Mouse (Mus musculus) lung, postnatal 4 days (tissue): ENCODE data around the gene Usp46.
"Not testable (repeated sequence)": the region's sequence is repeated elsewhere in the genome, so short reads cannot be mapped to it uniquely, and the experiment has no call there.

Source experiments
- DNase-seq, 2 experiments: peaks; one replicate each; pipeline ENCODE4 v3.0.0; 2021

Usp46 gene

DNA sequence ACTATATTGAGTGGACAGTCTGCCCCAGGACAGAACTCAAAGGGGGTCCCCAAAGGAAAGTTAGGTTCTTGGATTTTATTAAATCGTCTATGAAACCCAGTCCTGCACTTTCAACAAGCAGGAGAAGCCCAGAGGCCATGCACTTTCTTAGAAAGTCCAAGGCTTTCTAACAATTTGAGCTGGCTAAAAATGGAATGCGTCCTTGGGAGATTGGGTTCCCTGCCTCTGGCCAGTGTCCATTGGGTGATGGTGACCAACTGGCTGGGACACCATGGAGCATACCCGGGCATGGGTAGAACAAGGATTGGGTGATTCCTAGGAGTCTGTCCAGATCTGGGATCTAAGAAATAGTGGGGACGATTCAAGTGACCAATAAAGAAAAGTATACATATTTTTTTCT, 47.7 kb downstream of the Usp46 start:
- DNase-seq, result no peak

DNA sequence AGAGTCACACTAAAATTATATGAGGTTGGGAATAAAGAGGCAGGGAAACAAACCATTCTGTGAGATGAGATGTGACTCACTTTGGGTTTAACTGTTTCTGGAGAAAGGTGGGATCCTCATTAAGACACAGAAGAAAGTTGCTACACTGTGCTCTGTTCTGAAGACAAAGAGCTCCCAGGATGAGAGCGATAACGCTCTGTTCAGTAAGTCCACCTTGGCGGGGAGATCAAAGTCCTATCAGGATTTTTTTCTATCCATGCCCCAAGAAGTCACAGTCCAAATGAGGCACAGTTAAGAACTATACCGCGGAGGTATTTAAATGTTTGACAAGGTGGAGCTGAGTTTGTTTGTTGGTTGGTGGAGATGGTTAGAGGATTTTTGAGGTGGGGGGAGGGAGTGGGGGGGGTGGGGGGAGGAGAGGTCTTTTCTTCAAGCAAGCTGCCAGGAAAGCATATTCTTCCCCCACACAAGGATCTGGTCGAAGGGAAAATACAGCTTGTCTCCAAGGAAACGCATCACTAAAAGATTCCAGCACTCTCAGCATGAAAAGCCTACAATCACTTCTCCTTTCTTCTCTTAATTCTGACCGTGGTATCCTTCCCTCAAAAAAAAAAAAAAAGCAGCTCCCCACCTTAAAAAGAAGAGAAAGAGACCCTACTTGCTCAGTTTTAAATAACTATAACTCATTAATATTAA, 49.2 kb downstream of the Usp46 start:
- no peak for DNase-seq

DNA sequence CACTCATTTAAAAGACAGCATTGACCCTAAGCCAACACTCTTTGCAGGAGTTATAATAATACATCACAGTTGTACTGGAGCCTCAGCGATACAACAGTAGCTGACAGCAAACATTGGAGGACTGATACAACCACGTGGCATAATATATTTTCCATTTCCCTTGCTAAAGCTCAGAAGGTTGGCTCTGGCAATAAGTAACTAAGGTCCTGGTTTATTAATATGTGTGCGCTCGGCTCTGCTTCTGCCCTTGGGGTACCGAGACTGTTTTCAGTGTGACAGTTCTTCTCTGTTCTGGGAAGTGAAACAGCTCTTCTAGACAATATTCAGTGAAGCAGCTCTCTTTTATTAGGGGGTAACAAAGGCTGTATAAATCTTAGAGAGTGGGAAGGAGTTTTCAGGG, 50.7 kb downstream of the Usp46 start:
- no peak for DNase-seq

DNA sequence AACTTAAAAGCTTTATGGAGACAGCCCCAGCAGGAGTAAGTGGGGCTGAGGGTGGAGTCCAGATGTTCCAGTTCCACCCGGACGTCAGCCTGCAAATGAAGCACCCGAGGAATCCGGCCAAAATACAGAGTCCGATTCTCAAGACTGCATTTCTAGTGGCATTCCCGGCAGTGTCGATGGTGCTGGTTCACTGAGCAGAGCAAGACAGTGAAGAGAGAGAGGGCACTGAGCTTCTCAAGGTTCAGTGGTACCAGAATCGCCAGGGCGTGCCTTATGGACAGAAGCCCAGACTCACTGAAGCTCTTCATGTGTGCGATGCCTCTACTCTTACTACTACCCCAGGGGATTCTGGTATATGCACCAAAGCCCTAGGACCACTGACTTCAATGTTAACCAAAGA, 56.6 kb downstream of the Usp46 start:
- DNase-seq, result no peak

DNA sequence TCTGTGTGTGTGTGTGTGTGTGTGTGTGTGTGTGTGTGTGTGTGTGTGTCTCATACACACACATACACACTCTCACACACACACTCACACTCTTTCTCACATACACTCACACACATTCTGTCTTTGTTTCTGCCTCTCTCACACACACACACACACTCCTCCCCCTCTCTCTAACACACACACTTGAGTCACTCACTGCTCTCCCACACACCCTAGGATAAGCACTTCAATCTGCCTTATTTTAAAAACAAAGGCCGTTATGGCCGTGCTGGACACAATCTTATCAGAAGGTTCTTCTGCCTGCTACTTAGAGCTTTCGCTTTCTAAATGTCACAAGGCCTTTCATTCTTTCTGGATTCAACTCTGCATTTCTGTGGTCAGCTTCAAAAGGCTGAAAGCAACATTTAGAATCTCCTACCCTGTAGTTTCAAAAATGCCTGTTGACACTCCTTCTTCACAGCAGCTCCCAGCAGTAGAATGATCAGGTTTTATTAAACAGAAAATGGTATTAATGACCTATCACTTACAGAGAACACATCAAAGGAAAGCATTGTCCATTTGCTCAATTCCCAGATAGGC, 60.6 kb downstream of the Usp46 start:
- DNase-seq, result no peak

DNA sequence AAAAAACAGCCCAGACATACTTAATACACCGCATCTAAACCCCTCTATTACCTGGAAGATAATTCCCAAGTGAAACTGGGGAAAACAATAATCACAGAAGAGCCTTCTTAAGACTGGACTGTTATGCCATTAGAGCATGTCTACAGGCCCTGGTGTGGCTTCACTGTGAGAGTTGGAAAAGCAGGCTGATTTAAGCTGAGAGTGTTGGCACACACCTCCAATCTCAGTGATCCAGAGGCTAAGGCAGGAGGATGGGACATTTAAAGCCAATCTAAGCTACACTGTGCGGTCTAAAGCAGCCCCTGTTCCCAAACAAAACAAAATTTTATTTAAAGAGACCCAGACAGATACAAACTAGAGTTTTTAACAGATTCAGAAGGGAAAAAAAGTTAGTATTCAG, 62.3 kb downstream of the Usp46 start:
- no peak for DNase-seq

DNA sequence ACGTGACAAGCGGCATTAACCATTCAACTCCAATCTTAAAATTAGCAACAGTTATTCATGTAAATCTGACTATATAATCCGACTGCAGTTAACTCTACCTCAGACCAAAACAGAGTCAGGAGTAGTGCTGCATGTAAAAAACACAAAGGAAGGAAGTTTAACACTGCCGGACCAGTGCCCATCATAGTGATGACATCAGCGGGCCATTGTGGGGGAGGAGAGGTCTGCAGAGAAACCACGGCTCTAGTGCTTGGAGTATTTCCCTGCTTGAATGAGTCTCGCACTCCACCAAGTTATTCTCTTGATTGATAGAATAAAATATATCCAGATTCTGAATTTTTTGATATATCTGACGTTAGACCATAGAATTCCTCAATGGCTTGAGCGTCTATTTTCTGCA, 66.5 kb downstream of the Usp46 start:
- no peak for DNase-seq

DNA sequence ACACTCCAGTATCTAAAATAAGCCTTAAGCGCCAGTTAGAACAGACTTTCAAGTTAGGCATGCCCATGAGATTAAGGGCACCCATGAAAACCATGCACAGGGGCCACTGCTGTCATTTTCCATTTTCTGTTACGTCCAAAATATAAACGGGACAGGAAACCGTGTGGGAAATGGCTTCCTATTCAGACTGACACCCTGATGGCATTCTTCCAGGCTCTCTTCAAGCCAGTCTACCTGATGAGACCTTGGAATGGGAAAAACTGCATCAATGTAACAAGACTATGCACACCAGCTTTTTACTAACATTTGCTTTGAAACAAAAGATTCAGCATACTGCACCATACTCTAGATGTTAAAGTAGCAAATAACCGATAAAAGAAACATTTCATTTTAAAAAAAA, 69.3 kb downstream of the Usp46 start:
- no peak for DNase-seq

DNA sequence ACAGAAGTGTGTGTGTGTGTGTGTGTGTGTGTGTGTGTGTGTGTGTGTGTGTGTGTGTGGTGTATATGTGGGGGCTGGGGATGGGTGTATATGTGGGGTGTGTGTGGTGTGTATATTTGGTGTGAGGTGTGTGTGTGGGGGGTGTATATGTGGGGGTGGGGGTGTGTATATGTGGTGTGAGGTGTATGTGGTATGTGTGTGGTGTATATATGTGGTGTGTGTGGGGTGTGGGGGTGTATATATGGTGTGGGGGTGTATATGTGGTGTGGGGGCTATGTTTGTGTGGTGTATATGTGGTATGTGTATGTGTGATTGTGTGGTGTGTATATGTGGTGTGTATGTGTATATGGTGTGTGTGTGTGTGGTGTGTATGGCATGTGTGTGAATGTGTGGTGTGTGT, 73.4 kb downstream of the Usp46 start:
- DNase-seq, result no peak

DNA sequence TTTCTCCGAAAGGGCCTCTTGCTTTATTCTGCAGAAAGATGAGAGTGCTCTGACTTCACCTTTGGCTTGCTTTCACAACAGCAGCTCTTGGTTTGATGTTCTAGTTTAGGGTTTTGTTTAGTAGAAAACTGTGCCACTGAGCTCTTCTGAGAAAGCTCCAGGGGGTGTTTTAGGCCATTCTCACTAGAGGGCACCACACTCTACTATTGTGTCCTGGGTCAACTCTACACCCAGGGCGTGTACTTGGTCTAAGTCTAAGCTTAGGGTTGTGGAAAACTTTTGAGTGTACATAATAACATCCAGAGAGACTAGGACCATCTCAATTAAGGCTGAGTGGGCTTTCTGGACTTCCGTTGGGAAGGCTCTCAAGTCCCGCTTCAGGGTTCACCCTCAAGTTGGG, 74.7 kb downstream of the Usp46 start:
- peak in 1 of 2 experiments; percentile 46 for DNase-seq

DNA sequence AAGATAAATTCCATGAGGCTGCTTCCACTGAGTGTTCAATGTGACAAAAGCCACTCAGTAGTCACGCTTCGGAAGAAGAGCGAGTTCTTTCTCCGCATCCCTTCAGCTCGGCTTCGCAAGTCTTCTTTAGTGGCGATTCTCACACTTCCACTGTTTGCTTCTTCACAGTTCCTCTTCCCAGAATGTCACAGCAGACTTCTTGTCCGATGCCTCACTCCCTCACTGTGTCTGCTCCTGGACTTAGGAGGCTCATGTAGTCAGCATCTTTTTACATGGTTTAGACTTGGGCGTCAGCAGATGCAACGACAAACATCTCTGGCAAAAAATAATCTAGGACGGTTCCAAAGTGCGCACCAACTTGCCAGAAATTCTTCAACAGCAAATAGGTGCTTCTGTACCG, 75.9 kb downstream of the Usp46 start:
- DNase-seq, result no peak

DNA sequence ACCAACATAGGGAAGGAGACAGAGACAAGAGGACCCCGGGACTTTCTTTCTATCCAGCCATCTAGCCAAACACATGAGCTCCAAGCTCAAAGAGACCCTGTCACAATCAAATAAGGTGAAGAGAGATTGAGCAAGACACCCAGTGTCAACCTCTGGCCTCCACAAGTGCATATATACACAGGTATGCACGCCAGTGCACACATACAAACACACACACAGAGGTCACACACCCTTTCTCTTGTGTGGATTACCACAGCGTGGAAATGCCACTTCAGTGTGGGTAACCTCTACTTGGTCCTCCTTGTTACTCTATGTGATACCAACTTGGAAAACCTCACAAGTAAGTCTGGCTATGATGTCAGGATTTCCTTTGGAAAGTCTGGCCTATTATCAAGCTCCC, 78.7 kb downstream of the Usp46 start:
- no peak for DNase-seq

DNA sequence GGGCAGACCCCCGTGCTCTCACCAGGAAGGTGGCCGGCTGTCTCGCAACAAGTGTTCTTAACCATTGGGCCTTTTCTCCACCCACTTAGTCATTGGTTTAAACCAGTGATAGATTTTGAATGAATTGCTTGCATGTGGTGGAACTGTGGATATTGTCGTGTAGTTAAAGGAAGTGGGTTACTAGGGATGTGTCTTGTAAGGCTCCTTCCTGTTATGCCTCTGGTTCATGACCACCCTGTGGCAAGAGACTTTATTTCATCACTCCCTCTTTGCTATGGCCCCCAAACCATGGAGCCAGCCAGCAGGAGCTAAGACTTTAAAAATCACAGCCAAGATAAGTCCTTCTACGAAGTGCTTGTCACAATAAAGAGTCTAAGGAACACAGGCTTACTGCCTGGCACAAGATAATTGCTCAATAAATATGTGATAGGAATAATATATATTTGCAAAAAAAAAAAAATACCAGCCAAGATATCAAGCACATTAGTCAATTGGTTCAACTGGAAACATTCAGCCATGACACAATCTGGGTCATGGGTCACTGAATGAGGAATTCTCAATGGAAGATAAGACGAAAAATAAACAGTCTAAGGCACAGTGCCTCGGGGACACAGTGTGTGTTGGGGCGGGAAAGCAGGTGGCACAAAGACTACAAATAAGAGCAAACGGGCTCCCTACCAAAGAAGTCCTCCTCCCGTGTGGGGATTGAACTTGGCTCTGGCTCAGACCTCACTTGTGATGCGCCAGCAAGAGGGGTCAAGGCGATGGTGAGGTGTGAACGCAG, 80.3 kb downstream of the Usp46 start:
- DNase-seq, result no peak

DNA sequence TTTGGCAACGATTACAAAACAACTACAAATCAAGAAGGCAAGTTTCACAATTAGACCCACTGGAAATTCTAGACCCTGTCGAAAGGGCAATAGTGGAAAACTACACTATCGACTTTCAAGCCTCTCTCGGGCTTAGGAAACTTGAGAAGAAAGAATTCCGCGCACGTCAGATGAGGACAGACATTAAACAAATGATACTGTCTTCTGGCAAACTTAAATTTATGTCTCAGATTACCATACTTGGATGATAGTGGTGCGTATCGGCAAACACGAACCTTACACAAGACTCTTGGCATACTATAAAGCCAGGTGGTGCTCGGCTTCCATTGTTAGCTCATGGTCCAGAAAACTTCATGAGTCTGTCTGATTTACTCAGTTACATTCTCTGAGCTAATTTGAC, 90.8 kb downstream of the Usp46 start:
- DNase-seq, result no peak

DNA sequence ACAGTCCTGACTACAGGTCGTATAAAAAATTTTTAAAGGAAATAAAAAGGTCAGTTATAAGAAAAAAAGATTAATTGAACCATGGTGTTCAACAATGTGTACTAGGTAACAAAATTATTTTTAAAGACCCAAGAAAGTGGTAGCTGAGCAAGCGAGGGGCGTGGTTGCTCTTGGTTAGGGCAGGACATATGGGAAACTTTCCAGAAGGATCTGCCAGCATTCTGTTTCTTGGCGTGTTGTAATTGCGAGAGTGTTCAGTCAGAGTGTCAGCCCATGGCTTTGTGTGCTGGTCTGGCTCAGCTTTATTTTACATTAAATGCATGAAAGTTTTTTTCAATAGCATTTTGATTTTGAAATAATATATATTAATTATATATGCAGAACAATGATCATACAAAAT, 96.5 kb downstream of the Usp46 start:
- no peak for DNase-seq

DNA sequence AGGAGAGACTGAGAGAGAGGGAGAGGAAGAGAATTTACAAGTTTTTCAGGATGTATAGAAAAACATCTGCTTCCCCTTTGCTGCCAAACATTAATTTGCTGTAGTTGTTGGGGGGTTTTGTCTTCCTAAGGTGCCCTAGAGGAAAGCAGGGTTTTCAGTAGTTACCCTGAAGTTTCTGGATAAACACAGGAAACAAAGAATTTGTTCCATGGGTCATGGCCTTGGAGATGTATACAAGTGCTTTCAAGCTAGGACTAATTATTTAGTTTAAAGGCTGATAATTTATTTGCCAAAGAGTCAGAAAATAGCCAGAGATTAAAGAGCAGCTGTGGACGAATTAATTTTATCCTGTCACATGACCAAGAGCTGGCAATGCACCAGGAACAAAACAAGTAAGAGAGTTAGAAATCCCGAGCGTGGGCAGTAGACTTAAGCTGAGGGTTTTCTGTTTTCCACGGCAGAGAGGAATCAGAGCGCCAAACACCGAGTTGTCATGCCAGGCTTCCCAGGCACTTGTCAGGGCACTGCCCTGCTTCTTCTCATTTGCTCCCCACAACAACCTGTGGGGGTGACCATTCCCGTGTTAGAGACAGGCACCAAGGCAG, 98.1 kb downstream of the Usp46 start:
- DNase-seq, result peak; percentile 25 to 40

DNA sequence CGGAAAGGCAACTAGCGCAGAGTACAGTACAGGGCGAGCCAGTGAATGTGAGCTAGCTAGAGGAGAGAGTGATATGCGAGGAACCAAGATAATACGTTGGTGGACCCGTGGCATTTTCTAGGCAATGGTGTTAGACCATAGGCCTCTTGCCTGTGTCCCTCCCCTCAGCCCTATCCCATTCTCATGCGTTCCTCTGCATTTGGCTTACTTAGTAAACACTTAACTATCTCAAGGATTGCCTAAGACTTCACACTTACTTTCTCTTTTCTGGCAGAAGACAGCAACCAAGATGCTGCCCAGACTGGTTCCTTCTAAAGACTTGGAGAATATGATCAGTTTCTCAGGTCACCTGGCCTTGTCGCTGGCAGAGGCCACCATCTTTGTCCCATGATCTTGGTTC, 98.9 kb downstream of the Usp46 start:
- DNase-seq, result no peak

DNA sequence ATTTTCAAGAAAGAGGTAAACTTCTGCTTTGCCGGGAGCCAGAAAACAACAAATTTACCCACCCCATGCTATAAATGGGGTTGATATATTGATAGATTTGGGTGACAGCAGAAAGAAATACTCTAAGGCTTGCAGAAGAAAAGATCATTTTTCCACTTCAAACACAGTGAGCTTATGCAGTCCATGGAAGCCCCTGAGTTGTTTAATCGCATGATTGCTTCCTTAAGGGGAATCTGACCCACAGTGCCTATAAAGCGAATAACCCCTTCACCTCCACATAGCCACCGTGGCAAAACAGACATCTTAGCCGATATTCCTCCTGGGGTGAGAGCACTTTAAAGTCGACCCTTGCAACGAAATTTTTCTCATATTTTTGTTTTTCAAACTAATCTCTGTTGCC, 108.5 kb downstream of the Usp46 start:
- DNase-seq, result no peak

DNA sequence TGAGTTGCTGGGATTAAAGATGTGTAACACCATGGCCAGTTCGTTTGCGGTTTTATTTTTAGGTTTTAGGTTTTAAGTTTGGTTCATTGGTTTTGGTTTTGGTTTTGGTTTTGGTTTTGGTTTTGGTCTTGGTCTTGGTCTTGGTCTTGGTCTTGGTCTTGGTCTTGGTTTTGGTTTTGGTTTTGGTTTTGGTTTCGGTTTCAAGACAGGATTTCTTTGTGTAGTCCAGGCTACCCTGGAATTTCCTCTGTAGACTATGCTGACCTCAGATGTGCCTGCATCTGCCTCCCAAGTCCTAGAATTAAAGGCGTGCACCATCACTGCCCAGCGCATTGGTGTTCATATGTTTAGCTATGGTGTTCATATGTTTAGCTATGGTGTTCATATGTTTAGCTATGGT, 109.6 kb downstream of the Usp46 start:
- DNase-seq, result not testable (repeated sequence)

DNA sequence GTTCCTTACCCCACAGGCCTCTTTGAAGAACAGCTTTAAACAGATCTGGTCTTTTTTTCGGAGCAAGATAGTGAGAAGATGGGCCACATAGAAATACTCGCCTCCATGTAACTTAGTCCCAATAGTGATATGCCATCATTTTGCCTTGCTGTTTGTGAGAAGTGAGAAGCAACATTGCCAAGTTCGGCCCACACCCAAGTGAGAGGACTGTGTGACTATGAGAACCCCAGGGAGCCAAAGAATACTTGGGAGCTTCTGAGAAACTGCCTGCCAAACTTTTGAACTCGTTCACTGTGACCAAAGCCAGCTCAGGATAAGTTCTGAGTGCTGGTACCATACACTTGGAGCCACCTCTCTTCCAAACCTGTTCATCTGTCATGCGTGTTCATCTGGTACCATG, 110.1 kb downstream of the Usp46 start:
- no peak for DNase-seq

DNA sequence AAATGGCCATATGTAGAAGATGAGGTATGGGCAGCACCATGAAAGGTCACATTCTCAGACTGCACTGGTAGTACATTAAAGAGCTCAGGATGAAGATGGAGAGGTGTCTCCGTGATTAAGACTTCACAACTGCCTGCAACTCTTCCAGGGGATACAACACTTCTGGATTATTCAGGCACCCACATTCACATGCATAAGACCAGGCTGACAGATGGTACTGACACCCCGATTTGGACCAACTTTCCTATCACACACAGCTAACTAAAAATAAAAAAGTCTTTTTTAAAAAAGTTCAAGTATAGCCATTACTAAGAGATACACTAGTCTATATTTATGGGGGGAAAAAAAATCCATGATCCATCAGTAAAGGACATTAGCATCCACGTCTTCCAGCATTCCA, 112.5 kb downstream of the Usp46 start:
- no peak for DNase-seq

DNA sequence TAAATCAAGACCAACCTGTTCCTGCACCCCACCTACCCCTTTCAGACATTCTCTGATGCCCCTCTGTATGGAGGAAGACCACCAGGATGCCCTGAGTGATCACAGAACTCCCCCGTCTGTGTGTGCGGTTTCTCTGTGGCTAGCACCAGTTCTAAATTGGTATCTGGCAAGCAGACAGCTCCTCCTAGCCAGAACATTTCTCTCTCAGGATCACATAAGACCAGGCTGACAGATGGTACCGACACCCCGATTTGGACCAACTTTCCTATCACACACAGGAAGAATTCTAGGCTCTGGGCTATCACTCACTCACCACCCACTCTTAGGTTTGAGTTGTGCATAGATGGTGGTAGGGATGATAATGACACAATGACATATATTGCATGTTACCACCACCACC, 113.2 kb downstream of the Usp46 start:
- no peak for DNase-seq

DNA sequence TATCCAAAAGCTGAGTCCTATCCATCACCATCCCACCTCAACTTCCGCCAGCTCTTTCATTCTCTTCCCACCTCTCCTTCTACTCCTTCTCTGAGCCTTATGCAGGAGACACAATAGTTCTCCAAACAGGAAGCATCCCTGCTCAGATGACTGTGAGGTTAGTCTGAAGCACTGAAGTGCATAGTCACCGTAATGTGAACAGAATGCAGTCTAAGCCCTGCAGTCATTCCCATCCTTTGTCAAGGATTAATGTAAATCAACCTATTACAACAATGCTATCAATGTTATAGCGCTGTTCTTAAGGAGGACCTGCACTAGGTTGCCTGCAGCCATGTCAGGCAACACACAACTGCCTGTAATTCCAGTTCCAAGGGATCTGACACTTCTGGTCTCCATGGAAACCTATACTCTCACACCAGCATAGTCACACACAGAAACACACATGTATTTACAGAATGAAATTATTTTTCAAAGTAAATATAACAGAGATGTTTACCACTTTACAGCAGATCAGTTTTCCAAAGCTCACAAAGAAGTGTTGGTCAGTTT, 115.1 kb downstream of the Usp46 start:
- DNase-seq, result no peak

DNA sequence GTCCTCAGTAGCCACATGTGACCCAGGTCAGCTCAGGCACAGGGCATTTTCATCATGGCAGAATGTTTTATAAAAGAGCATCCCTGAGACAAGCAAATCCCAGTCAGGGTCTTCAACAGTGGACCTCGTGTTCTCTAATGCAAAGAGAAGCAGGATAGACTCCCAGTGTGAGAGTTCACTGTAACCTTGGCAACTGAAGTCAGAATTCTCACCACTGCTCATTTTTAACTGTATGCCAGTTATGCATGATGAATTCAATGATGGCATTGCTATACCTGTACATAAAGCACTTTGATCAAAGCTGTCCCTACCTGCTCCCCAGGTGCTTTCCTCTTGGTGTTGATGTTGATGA, 116.6 kb downstream of the Usp46 start:
- no peak for DNase-seq
